Mouse (Mus musculus) liver, embryonic 14.5 days (tissue): ENCODE data around the gene Ppp1r9b.

Experiments used
- CTCF ChIP-seq: IDR thresholded peaks from 2 replicates; pipeline ENCODE4 v1.5.1; 2016; ENCODE audit warnings: antibody characterized with exemption, low read depth, control low read depth
- EP300 ChIP-seq: IDR thresholded peaks from 2 replicates; pipeline ENCODE4 v1.6.1; 2016; ENCODE audit warnings: antibody characterized with exemption, low read depth

DNA sequence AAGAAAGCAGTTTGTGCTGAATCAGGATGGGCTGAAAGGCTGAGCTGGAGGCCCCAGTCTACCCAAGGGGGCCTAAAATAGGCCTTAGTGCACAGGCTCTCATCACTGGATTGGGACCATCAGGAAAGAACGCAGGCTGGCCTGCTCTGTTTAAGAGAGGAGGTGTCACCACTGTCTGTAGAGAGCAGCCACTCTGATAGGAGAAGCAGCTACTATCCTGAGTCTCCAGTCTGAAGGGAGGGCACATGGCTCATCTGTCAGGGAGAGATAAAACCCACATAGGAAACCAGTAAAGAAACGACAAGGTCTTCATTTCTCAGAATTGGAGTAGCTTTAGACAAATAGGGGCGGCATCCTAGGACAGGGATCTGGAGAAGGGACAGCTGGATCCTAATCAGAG lies 21.2 kb downstream of the Ppp1r9b start:
- TF ChIP-seq CTCF (no peak), EP300 (peak; percentile 98)
